Mouse (Mus musculus) left cerebral cortex, postnatal 25 days (tissue): ENCODE measurements around the gene Rpl23. TPM values are rescaled to one million over a fixed set of nuclear protein-coding genes. Genes with fewer than 3 reads are reported as not detected.

ENCODE experiments used
- DNase-seq, 2 experiments: peaks; one replicate each; pipeline ENCODE4 v3.0.0; 2022; ENCODE audit warnings: low spot score in 2 of 2, mixed read lengths in 1 of 2
- intact Hi-C: fragments of 180-260 bp; cut with DNase I; formaldehyde crosslinking; loops from one replicate; pipeline ENCODE4 v1.15.1; 2025
- total RNA-seq, 2 experiments: library from RNA; stranded (reverse); gene quantifications; 2 replicates each; pipeline ENCODE4 v1.2.3; 2021

Gene Rpl23
- total RNA-seq, 2 experiments from 2014 or later = 340 to 351 TPM

GRCm38 (mm10) chr11:97776497-97777128, 5.6 kb downstream of the Rpl23 start:
- no peak for DNase-seq

GRCm38 (mm10) chr11:97775808-97776496, 6.3 kb downstream of the Rpl23 start, which contains the start of gene 1700001P01Rik:
TSS of gene 1700001P01Rik (minus strand) at chr11:97775918.
- DNase-seq = no peak
- intact Hi-C loops = no loop called here

More at GRCm38 (mm10) chr11:97776497-97777128, 5.6 kb downstream of the Rpl23 start:
- intact Hi-C loops = no loop called here

GRCm38 (mm10) chr11:97775186-97775585, 7.1 kb downstream of the Rpl23 start:
- intact Hi-C loops = no loop called here
- DNase-seq = no peak

GRCm38 (mm10) chr11:97771410-97771809, 10.8 kb downstream of the Rpl23 start:
- DNase-seq = no peak
- intact Hi-C loops = no loop called here

- intact Hi-C loops = no loop called here
- DNase-seq = no peak
Measured at GRCm38 (mm10) chr11:97769704-97770103, 12.5 kb downstream of the Rpl23 start.

GRCm38 (mm10) chr11:97766154-97766881, 15.9 kb downstream of the Rpl23 start, which contains the start of gene Cwc25:
TSS of gene Cwc25 (minus strand) at chr11:97766556.
- intact Hi-C loops = loop anchor here (1.0 kb wide), 1 partner anchor 16 kb away; the partner anchor contains the start of gene Rpl23

GRCm38 (mm10) chr11:97761638-97762037, 20.6 kb downstream of the Rpl23 start:
- intact Hi-C loops = no loop called here
- DNase-seq = no peak

More at GRCm38 (mm10) chr11:97766154-97766881, 15.9 kb downstream of the Rpl23 start, which contains the start of gene Cwc25:
- peak; percentile 96 to 98 for DNase-seq

GRCm38 (mm10) chr11:97758942-97759341, 23.3 kb downstream of the Rpl23 start:
- DNase-seq = no peak
- intact Hi-C loops = no loop called here

GRCm38 (mm10) chr11:97758125-97758524, 24.1 kb downstream of the Rpl23 start:
- intact Hi-C loops = no loop called here

GRCm38 (mm10) chr11:97753277-97753676, 29.0 kb downstream of the Rpl23 start:
- DNase-seq = peak; percentile 42 to 89
- intact Hi-C loops = no loop called here

More at GRCm38 (mm10) chr11:97758125-97758524, 24.1 kb downstream of the Rpl23 start:
- no peak for DNase-seq

GRCm38 (mm10) chr11:97748496-97748895, 33.7 kb downstream of the Rpl23 start:
- intact Hi-C loops = no loop called here
- no peak for DNase-seq

- intact Hi-C loops = no loop called here
- DNase-seq = no peak
Measured at GRCm38 (mm10) chr11:97747773-97748172, 34.5 kb downstream of the Rpl23 start.

GRCm38 (mm10) chr11:97745331-97745721, 36.9 kb downstream of the Rpl23 start:
- intact Hi-C loops = loop anchor here (2.0 kb wide), 1 partner anchor 47 kb away; no protein-coding TSS in a partner anchor
- DNase-seq = no peak

GRCm38 (mm10) chr11:97744718-97745330, 37.4 kb downstream of the Rpl23 start:
- DNase-seq = peak; percentile 97 to 99
- intact Hi-C loops = loop anchor here (2.0 kb wide), 1 partner anchor 46 kb away; no protein-coding TSS in a partner anchor

- DNase-seq = peak in 1 of 2 experiments; percentile 30
- intact Hi-C loops = loop anchor here (2.0 kb wide), 1 partner anchor 45 kb away; no protein-coding TSS in a partner anchor
Measured at GRCm38 (mm10) chr11:97744063-97744717, 38.0 kb downstream of the Rpl23 start, which contains the start of gene Pip4k2b. TSS of gene Pip4k2b (minus strand) at chr11:97744704.

GRCm38 (mm10) chr11:97743423-97743822, 38.8 kb downstream of the Rpl23 start:
- no peak for DNase-seq
- intact Hi-C loops = no loop called here

- DNase-seq = no peak
- intact Hi-C loops = no loop called here
Measured at GRCm38 (mm10) chr11:97742591-97742990, 39.6 kb downstream of the Rpl23 start.

GRCm38 (mm10) chr11:97742157-97742556, 40.1 kb downstream of the Rpl23 start:
- no peak for DNase-seq
- intact Hi-C loops = no loop called here

- peak in 1 of 2 experiments; percentile 66 for DNase-seq
- intact Hi-C loops = no loop called here
Measured at GRCm38 (mm10) chr11:97740190-97740589, 42.0 kb downstream of the Rpl23 start.
